Mouse (Mus musculus) large intestine, adult 2 months (tissue): ENCODE data around the gene Pgap1. TPM values are rescaled to one million over a fixed set of nuclear protein-coding genes. Genes with fewer than 3 reads are reported as not detected.
A peak's percentile ranks its signal among the peaks of the same experiment; 100 is the strongest.

Experiments
- DNase-seq: peaks from one replicate; pipeline ENCODE4 v3.0.0-alpha.2; 2012; ENCODE audit warnings: low read depth, low spot score
- WGBS: fragments of 180-500 bp; shearing (Covaris S2); methylation state at CpG from one replicate; pipeline ENCODE4 v1.1.7; 2018; 5-methylcytosine and 5-hydroxymethylcytosine counted together
- polyA plus RNA-seq: library from polyadenylated mRNA; depleted of rRNA; stranded (reverse); fragments of >200 nt; gene quantifications from 2 replicates; pipeline ENCODE4 v1.2.3, GENCODE M21; 2012

The Pgap1 gene
- polyA plus RNA-seq, 1 experiment = 0.84 TPM

DNA sequence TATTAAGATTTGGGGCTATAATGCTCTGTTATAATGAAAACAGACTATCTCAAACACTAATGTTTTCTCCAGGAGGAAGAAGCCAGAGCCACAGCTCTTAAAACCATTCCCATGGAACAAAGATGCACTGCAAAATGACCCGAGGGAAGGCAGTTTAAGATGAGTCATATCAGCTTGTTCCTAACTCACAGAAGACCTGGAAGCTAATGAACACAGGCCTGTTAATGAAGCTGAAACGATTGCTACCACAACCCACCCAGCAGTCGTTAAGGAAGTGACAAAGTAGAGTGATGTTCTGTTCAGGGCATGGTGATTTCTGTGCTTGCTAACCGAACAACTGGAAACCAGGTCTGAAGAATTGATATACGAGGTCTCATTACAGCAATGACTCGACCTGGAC, 26.3 kb downstream of the Pgap1 start:
- no peak for DNase-seq
- 66% methylated on average over 6 of the region's 6 CpGs for WGBS

DNA sequence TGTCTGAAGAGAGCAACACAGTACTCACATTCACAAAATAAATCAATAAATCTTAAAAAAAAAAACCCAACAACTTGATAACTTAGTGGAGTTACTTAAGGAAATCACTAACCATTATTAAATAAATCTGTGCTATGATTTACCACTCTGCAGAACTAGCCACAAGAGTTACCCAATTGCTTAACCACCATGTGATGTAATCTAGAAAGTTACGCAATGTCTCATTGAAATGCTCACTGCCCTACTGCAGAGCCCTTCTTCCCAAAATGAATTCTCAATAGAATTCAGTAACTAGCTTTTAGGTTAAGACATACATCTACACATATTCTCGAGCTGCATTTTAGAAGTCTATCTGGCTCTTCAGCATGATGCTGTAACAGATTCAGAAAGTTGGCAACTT, 33.8 kb downstream of the Pgap1 start:
- no peak for DNase-seq

DNA sequence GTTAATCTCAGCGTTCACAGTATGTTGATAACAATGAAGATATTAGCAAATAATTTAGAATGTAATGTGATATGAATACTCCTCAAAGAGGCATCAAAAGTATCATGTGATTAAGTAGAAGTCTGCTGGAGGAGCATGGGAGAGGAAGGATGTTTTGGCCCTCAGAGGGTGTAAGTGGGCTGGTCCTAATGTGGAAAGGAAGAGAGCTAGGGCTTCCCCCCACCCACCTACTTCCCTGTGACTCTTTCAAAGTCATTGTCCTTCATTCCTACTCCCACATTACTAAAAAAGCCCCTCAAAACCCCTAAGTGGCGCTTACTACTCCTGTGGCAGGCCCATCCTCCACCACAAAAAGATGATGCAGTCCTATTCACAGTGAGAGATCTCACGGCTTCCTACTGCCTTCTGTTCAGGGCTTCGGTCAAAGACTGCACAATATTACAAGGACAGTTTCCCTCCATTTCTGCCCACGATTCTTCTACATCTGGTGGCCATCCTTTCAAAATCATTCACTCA, 37.4 kb downstream of the Pgap1 start:
- no peak for DNase-seq
- 94% methylated on average over 5 of the region's 5 CpGs for WGBS

More for the DNA sequence above, 33.8 kb downstream of the Pgap1 start:
- WGBS = 75% methylated on average over 2 of the region's 2 CpGs

DNA sequence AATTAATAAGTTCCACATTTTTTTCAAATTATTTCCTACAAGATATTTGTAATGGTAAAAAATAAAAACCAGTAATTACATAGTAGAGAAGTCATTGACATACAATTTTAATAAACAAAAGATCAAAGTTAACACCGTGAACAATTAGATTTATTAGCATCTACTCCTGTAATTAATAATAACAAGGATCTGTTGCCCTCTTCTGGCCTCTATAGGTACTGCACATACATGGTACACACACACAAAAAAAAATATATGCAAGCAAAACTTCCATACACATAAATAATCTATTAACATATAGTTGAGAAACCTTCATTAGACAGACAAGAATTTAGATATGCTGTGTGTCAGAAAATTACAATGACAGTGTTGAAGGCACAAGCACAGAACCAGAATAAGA, 43.6 kb downstream of the Pgap1 start:
- WGBS = 94% methylated on average over 1 of the region's 1 CpGs
- no peak for DNase-seq

DNA sequence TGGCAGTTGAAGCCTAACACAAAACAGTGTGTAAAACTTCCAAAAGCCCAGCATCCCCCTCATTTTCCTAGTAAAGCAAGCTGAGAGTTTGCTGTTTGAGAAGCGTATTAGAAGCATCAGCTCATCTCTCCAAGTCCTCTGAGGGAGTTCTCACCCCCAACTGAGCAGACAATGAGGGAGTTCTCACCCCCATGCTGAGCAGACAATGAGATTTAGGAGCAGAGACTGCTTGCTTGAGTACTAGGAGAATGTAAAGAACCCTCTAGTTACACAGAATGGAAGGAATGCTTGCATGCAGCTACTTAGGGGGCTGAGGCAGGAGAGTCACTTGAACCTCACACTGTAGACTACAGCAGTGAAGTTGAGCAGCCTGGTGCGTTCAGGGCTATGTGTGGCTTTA, 59.0 kb downstream of the Pgap1 start:
- no peak for DNase-seq
- 91% methylated on average over 2 of the region's 2 CpGs for WGBS

DNA sequence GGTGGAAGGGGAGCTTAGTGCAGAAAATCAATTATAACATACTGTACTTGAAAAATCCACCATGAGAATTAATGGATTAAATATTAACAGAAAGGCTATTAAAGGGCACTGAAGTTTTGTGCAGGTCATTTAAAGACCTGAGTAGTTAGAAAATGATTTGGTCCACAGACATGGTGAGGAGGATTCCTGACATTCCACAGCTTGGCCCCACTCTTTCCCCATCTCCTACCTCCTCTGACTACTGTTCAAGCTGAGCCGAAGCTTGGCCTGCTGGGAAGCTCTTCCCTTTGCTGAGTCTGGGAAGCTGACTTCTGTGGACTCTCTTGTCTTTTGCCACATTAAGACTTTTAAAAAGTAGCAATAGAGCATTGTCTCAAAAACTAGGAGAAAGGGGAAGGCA, 61.2 kb downstream of the Pgap1 start:
- DNase-seq = no peak
- WGBS = 67% methylated on average over 1 of the region's 1 CpGs

DNA sequence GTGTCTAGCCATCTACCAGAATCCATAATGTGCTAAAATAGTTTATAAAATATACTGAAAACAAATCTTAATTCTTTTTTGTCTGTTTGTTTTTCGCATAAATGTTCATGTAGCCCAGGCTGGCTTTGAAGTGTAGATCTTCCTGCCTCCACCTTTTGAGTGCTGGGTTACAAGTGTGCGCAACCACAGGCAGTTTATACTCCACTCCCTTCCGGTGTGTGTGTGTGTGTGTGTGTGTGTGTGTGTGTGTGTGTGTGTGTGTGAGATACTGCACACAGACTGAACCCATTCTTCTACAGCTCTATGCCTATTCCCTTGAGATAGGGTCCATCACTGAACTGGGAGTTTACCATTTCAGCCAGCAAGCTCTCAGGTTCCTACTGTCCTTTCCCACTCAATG, 64.0 kb downstream of the Pgap1 start:
- DNase-seq = no peak
- WGBS = 91% methylated on average over 3 of the region's 3 CpGs

DNA sequence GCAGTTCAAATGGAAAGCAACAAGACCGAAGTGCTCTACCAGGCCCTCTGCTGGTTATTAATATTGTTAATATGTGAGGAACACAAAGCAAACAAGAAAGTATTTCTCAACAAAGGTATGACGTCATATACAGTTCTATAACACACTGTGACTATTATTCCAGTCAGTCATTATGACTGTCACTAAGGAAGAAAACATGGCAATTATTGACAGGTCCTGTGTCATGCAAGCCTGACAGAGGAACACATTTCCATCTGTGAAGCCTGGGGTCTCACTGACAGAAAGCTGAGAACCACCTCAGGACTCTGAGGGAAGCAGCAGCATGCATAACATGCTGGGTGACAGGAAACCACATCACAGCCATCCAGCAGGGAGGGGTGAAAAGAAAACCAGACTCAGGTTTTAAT, 65.0 kb downstream of the Pgap1 start:
- 72% methylated on average over 2 of the region's 2 CpGs for WGBS
- no peak for DNase-seq

DNA sequence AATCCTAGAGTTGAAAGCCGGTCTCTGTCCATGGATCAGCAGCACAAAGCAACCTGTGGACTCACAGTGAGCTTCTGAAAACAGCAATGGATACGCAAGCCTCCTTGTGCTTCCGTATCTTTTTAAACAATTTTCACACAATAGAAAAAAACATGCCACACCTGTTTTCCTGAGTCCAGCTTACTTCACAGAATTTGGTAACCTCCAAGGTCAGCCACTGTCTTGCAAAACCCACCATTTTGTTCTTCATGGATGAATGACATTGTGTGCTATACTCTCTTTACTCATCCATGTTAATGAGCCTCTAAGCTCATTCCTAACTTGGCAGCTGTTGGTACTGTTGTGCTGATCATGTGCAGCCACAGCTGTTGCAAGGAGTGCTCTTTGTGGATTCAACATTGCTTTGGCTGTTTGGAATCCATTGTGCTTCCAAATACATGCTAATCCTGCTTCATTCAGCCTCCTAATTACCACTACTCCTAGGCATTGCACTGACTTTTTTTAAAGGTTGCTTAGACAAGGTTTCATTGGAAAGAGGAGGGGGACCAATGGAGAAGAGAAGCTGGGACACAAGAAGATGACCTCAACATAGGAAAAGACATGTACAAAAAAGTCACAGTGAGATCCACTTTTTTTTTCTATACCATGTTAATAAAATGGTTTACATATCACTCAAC, 72.6 kb downstream of the Pgap1 start:
- no peak for DNase-seq
- 96% methylated on average over 3 of the region's 3 CpGs for WGBS

DNA sequence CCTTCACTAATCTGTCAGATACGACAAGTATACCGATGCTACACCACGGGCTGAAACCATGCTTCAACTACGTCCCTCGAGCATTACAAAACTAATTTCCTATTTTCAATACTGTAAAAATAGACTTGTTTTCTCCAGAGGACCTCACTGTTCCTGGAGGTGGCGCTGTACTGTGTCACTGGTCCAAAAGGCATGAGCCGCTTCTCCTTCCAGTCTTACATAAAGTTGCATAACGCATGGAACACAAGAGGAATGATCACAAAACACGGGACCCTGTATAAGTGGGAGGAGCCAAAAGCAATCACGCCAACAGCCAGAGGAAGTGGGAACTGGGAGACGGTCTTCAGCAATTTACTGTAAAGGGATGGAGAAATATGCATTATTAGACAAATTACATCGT, 77.0 kb downstream of the Pgap1 start:
- 95% methylated on average over 12 of the region's 12 CpGs for WGBS
- DNase-seq = no peak

DNA sequence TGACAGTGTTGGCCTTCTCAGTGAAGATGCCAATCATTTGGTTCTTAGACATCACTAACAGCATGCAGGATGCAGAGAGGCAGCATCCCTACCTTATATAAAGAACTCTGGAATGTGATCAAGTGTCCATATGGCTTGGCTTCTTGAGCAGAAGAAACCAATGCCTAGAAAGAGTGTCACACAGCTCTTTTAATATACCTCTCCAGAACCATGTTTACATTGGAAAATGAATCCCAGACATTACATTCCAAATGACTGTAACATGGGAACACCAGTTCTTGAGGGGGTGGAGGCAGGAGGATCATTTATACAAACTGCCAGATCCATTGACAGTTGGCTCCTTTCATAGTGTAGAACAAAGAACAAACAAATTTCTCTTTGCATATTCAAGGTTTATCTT, 88.8 kb downstream of the Pgap1 start:
- no peak for DNase-seq

DNA sequence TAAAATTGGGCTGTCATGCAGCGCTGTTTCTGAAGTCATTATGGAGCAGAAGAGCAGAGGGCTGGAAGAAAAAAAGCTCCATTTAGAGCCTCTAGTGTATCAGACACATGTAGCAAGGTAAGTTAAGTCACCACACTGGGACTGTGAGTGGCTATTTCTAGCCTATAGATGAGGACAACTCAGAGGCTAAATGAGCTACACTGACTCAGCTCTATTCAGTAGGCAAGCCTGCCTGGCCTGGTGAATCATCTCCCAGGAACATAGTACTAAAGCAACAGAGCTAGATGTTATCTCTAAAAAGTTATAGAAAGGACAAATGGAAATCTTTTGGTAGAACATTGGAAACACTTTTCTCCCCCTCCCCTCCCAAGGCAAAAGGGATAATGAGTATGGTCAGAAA, 90.1 kb downstream of the Pgap1 start:
- WGBS = 93% methylated on average over 1 of the region's 1 CpGs

DNA sequence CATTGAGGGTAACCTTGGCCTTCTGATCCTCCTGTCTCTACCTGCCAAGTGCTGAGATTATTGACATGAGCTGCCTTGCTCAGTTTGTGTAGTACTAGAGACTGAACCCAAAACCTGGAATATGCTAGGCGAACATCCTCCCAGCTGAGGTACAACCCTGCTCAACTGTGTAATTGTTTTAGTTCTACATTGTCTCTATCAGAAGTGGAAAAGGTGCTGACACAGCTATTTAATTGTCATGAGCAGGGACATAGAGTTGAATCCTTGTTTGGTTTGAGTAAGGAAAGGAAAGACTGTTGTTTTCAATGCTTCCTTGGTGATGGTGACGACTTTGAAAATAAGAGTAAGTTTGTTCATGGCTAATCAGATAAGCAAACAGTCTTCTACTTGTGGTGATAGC, 105.4 kb downstream of the Pgap1 start:
- 71% methylated on average over 2 of the region's 2 CpGs for WGBS
- DNase-seq = no peak

More for the DNA sequence above, 90.1 kb downstream of the Pgap1 start:
- DNase-seq = no peak

DNA sequence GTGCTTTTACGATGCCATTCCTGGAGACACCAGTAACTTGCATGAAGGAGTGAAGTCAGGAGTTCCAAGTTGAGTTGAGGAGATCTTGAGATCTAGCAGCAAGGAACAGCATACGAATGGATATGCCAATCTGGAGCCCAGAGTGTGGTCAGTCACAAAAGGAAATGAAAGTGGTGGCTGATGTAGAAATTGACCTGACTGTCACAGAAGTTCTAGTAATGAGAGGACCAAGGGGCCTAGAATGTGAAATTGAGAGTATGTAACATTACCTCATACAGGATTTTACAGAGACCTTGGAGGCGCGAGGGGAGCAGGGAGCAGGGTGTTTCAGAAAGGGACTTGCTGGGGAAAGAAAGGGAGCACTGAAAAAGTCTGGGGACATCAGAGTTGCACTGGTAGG, 108.7 kb downstream of the Pgap1 start:
- DNase-seq = no peak
- 76% methylated on average over 4 of the region's 4 CpGs for WGBS

DNA sequence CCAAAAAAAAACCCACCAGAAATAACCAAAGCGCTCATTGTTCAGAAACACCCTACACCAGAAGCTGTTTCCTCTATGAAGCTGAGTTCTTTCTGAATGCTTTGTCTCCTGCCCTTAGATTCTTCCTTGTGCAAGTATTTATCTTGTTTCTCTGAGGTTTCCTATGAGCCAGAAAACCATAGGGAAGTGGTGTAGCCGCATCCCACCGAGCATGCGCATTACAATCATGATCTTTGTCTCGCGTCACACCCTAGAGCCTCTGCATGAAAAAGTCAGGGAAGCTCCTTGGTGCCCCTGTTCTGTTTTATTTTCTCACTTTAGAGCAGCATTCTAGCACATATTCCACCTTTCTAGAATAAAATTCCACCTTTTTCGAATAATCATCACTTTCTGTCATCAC, 113.8 kb downstream of the Pgap1 start:
- DNase-seq = no peak

DNA sequence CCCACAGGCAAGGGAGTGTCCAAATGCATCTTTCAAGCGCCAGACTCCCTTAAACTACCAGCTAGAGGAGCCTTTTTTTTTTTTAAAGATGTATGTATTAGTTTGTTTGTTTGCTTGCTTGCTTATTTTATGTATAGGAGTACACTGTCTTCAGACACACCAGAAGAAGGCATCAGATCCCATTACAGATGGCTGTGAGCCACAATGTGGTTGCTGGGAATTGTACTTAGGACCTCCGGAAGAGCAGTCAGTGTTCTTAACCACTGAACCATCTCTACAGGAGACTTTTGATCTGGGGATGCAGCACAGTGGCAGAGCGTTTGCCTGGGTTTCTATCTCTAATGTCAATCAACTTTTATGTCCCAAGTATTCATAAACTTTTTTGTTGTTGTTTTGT, 118.4 kb downstream of the Pgap1 start:
- WGBS = 53% methylated on average over 3 of the region's 3 CpGs
- DNase-seq = no peak

More for the DNA sequence above, 113.8 kb downstream of the Pgap1 start:
- WGBS = 54% methylated on average over 7 of the region's 7 CpGs

DNA sequence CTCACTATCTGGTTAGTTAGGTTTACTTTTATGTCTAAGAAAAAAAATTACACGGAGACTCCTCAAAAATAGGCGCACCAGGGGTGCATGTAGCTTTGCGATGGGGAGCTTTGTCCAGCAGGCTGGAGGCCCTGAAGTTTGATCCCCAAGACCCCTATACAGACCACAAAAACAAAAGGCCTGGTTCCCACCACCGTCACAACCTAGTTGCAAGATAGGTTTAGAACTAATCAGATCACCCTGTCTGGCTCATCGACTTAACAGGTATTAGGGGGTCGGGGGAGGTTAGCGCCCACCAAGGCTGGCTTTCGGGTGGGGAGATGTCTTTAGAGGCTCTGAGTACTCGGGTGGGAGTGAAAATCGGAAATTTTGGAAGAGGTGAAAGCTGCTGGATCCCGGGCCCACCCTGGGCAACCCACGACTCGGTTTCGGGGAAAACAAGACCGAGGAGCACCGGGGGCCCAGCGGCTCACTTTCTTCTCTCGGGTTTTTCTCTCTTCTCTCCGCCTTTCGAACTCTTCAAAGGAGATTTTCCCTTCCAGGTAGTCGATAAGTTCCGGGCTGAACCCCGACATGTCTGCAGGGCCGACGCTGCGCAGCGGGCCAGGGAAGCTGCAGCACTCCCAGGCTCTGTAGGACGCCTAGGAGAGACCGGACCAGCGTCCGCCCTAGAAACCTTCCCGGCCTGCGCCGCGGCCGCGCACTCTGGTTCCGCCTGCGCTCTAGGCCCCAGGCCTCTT, 119.0 kb downstream of the Pgap1 start, which contains the start of gene Gtf3c3:
Gtf3c3 (minus strand) TSS at position 632 of the 740 bp plus-strand sequence.
- WGBS = 3% methylated on average over 39 of the region's 39 CpGs
- DNase-seq = peak; percentile 19
